Mouse (Mus musculus): ENCODE measurements around the gene Jdp2. TPM values are rescaled to one million over a fixed set of nuclear protein-coding genes. Genes with fewer than 3 reads are reported as not detected.

Gene Jdp2
- total RNA-seq, 2 experiments from 2014 or later, result 44.6 to 55.5 TPM

GRCm38 (mm10) chr12:85600637-85601036 is 1.8 kb downstream of the Jdp2 start:
- no peak for DNase-seq (ENCODE audit: low spot score in 2 of 2)

GRCm38 (mm10) chr12:85601531-85601930 is 2.7 kb downstream of the Jdp2 start:
- DNase-seq (ENCODE audit: low spot score in 2 of 2), result no peak

GRCm38 (mm10) chr12:85602153-85602552 is 3.3 kb downstream of the Jdp2 start:
- no peak for DNase-seq (ENCODE audit: low spot score in 2 of 2)

- no peak for DNase-seq (ENCODE audit: low spot score in 2 of 2)
Observed at GRCm38 (mm10) chr12:85602811-85603210, 4.0 kb downstream of the Jdp2 start.

- DNase-seq (ENCODE audit: low spot score in 2 of 2), result peak in 1 of 2 experiments; percentile 65
Observed at GRCm38 (mm10) chr12:85603767-85604166, 4.9 kb downstream of the Jdp2 start.

GRCm38 (mm10) chr12:85604301-85604998 is 5.6 kb downstream of the Jdp2 start:
- DNase-seq (ENCODE audit: low spot score in 2 of 2), result no peak

GRCm38 (mm10) chr12:85607519-85608449 is 9.0 kb downstream of the Jdp2 start:
- no peak for DNase-seq (ENCODE audit: low spot score in 2 of 2)

- peak; percentile 44 to 88 for DNase-seq (ENCODE audit: low spot score in 2 of 2)
Observed at GRCm38 (mm10) chr12:85610167-85610566, 11.3 kb downstream of the Jdp2 start.

GRCm38 (mm10) chr12:85614090-85614489 is 15.3 kb downstream of the Jdp2 start:
- DNase-seq (ENCODE audit: low spot score in 2 of 2), result no peak

GRCm38 (mm10) chr12:85615486-85615885 is 16.7 kb downstream of the Jdp2 start:
- no peak for DNase-seq (ENCODE audit: low spot score in 2 of 2)

GRCm38 (mm10) chr12:85617885-85618284 is 19.1 kb downstream of the Jdp2 start:
- DNase-seq (ENCODE audit: low spot score in 2 of 2), result no peak

- DNase-seq (ENCODE audit: low spot score in 2 of 2), result no peak
Observed at GRCm38 (mm10) chr12:85618430-85618829, 19.6 kb downstream of the Jdp2 start.

GRCm38 (mm10) chr12:85619283-85619897 is 20.6 kb downstream of the Jdp2 start:
- no peak for DNase-seq (ENCODE audit: low spot score in 2 of 2)

GRCm38 (mm10) chr12:85619898-85620443 is 21.1 kb downstream of the Jdp2 start:
- peak in 1 of 2 experiments; percentile 58 for DNase-seq (ENCODE audit: low spot score in 2 of 2)

GRCm38 (mm10) chr12:85621027-85621426 is 22.2 kb downstream of the Jdp2 start:
- DNase-seq (ENCODE audit: low spot score in 2 of 2), result no peak

- DNase-seq (ENCODE audit: low spot score in 2 of 2), result no peak
Observed at GRCm38 (mm10) chr12:85621673-85622072, 22.8 kb downstream of the Jdp2 start.

- DNase-seq (ENCODE audit: low spot score in 2 of 2), result no peak
Observed at GRCm38 (mm10) chr12:85623711-85624110, 24.9 kb downstream of the Jdp2 start.

- no peak for DNase-seq (ENCODE audit: low spot score in 2 of 2)
Observed at GRCm38 (mm10) chr12:85624652-85625051, 25.8 kb downstream of the Jdp2 start.

GRCm38 (mm10) chr12:85625852-85626251 is 27.0 kb downstream of the Jdp2 start:
- DNase-seq (ENCODE audit: low spot score in 2 of 2), result no peak

GRCm38 (mm10) chr12:85629661-85630481 is 31.0 kb downstream of the Jdp2 start:
- no peak for DNase-seq (ENCODE audit: low spot score in 2 of 2)

- no peak for DNase-seq (ENCODE audit: low spot score in 2 of 2)
Observed at GRCm38 (mm10) chr12:85631196-85631595, 32.4 kb downstream of the Jdp2 start.
